Mouse (Mus musculus): ENCODE measurements around the gene Pde2a.

DNA sequence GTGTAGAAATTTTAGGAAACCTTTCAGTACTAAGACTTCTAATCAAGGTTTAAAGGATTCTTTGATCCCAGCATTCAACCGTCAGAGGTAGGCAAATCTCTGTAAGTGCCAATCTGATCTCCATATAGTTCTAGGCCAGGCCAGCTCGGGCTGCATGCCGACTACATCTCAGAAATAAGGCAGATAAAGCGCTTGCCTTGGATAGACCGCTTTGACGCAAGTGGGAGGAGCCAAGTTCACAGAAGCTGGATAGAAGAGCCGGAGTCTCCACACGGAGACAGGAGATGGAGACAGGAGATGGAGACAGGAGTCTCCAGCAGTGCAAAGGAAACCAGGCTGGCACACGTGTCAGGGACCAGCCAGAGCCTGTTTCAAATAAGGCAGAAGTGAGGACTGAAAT is 118.3 kb downstream of the Pde2a start:
- TF ChIP-seq EP300 (IDR thresholded peaks at IDR 0.05; ENCODE audit: low read depth) (no peak), CTCF (IDR thresholded peaks at IDR 0.05; ENCODE audit: low read depth) (no peak)
